9 mouse cellular contexts compared by ENCODE assay signal in genomic region chr6:54332203-54332602, GRCm38 (mm10). TPM values are rescaled to one million over a fixed set of nuclear protein-coding genes. Genes with fewer than 3 reads are reported as not detected.
DNase-seq lines count a peak whose midpoint lies in the region; ATAC-seq and TF ChIP-seq lines count a peak whose summit lies in the region.
"Had no signal": no experiment of that assay in that cellular context is flagged by ENCODE, and none has a peak within 500 bp of the region (broad histone marks: within the 10 kb centered on the region; RNA-seq: fewer than 3 reads in every experiment).

No protein-coding gene starts in this region.

- 67% methylated on average over 8 of the region's 8 CpGs for WGBS in cerebellum, adult 2 months

- intact Hi-C loops in left cerebral cortex, adult 2 months (cut with DNase I): no loop called here

- no peak overlapping the region for H3K4me3 ChIP-seq in cerebellum, adult 2 months (replicated peaks; ENCODE audit: insufficient read depth, low read depth, low read length)
- H3K4me3 ChIP-seq in left cerebral cortex, adult 2 months: no peak overlapping the region
- H3K4me3 ChIP-seq: heart, embryonic 15.5 days had no signal

- peaks cover 20% of the 10 kb centered on the region for H3K4me1 ChIP-seq in cerebellum, adult 2 months (ENCODE audit: control insufficient read depth, insufficient read depth, low read length)

- no peak overlapping the region for H3K27ac ChIP-seq in cerebellum, adult 2 months (ENCODE audit: insufficient read depth, low read length)
- H3K27ac ChIP-seq in left cerebral cortex, adult 2 months: no peak overlapping the region
- H3K27ac ChIP-seq: heart, embryonic 15.5 days had no signal

- H3K27me3 ChIP-seq in cerebellum, adult 2 months (ENCODE audit: control insufficient read depth, insufficient read depth, low read length): no peaks in the 10 kb centered on the region

- ATAC-seq in inflammation-experienced regulatory T-cells, adult 6 months: no peak

- TF ChIP-seq CTCF in cerebellum, adult 2 months (IDR thresholded peaks at IDR 0.05; ENCODE audit: borderline replicate concordance, insufficient read depth, low read depth, low read length): no peak
- TF ChIP-seq CTCF in left cerebral cortex, adult 2 months (IDR thresholded peaks at IDR 0.05): no peak

- peak; percentile 57 to 61 for DNase-seq in adrenal gland, adult (ENCODE audit: inconsistent age in 2 of 2, low spot score in 1 of 2)
- no peak for DNase-seq in adrenal gland, adult 8-10 months
- DNase-seq in urinary bladder, postnatal 14 days (ENCODE audit: low spot score): peak; percentile 40
- DNase-seq in urinary bladder, postnatal 25 days (ENCODE audit: low spot score): no peak
- DNase-seq in mesoderm, embryonic 11.5 days (ENCODE audit: low read depth, low spot score): peak; percentile 38
- no peak for DNase-seq in cerebellum, adult 2 months
- DNase-seq in left cerebral cortex, adult 2 months (ENCODE audit: extremely low spot score in 1 of 2, low spot score in 2 of 2): no peak

- TF ChIP-seq POLR2A in cerebellum, adult 2 months (IDR thresholded peaks at IDR 0.05; ENCODE audit: borderline replicate concordance, insufficient read depth, low read length): no peak

RNA-seq across cellular contexts. Expression of gene Prr15, which starts 6.6 kb away (rescaled TPM):
- 10 to 100 TPM in 2 of 4 experiments, 1 to 10 TPM in 2; 2.8 to 16.1 (median 9.2) TPM for total RNA-seq in adrenal gland, adult 8-10 months (2022)
- polyA plus RNA-seq in inflammation-experienced regulatory T-cells, adult 6 months (2017; shearing (Covaris generic)): under 1 TPM in 2 of 3 experiments, not detected in 1; 0.39 to 0.59 TPM
- 1.9 and 2.7 TPM in 2 replicates for polyA plus RNA-seq in cerebellum, adult 2 months (2012; rRNA removed)
- 1 to 10 TPM; 2.0 to 2.9 TPM for total RNA-seq in left cerebral cortex, adult 2 months (2021)

Comparison
In these comparisons a context has a peak if more than half of its experiments do, and no peak if none do; other contexts are left out.
1. DNase-seq: peak in adrenal gland, adult (2 of 2), urinary bladder, postnatal 14 days (single experiment) and mesoderm, embryonic 11.5 days (single experiment); none in adrenal gland, adult 8-10 months (single experiment), urinary bladder, postnatal 25 days (single experiment), cerebellum, adult 2 months (0 of 2) and left cerebral cortex, adult 2 months (0 of 2).